Mouse (Mus musculus): ENCODE data around the gene Ncf1. TPM values are rescaled to one million over a fixed set of nuclear protein-coding genes. Genes with fewer than 3 reads are reported as not detected.

The Ncf1 gene
- total and polyA plus RNA-seq, 2 experiments from 2014 or later, result 2.3 to 4.9 TPM

DNA sequence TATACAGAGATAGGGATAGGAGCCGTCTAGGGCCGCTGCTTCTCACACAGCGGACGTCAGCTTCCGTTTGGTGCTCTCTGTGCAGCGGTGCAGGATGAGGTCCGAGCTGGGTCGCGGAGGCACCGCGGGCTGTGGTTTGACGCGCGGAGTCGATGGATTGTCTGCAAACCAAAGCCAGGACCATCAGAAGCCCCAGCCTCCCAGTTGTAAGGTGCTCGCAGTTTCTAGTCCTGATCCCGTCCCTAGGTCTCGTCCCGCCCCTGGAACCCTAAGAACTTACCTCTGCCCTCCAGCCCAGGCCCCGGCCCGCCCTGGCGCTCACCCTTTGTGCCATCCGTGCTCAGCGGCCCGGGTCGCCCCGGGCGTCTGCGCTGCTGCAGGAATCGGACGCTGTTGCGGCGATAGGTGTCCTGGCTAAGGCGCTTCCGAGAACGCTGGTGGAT lies 7.7 kb downstream of the Ncf1 start:
- no peaks in the 10 kb centered on the region for H3K27me3 ChIP-seq (ENCODE audit: insufficient read depth, low read length)
- no peaks in the 10 kb centered on the region for H3K9me3 ChIP-seq (ENCODE audit: low read length)
- H3K36me3 ChIP-seq (ENCODE audit: insufficient read depth, low read length), result peaks cover 2% of the 10 kb centered on the region; the same call in 1 of the 2 replicates
- 5% methylated on average over 36 of the region's 36 CpGs for WGBS
- peak overlapping the region; percentile 50 for H3K9ac ChIP-seq (replicated peaks; ENCODE audit: low read length)
- no peak overlapping the region for H3K27ac ChIP-seq
- H3K4me1 ChIP-seq (ENCODE audit: insufficient read depth, low read length), result no peaks in the 10 kb centered on the region
- H3K4me2 ChIP-seq (ENCODE audit: low read depth, low read length), result peak overlapping the region; percentile 56
- no peak for DNase-seq (ENCODE audit: low spot score)
- H3K4me3 ChIP-seq (ENCODE audit: low read length), result peak overlapping the region; percentile 27
- no peak for ATAC-seq
- TF ChIP-seq CTCF (IDR thresholded peaks at IDR 0.05; ENCODE audit: low read depth), result no peak

GRCm38 (mm10) chr5:134221278-134221677 lies 8.1 kb downstream of the Ncf1 start:
- H3K9ac ChIP-seq (replicated peaks; ENCODE audit: low read length), result peak overlapping the region; percentile 50; the same call in 1 of the 2 replicates
- H3K4me3 ChIP-seq (ENCODE audit: low read length), result peak overlapping the region; percentile 27; the same call in 1 of the 2 replicates
- no peaks in the 10 kb centered on the region for H3K9me3 ChIP-seq (ENCODE audit: low read length)
- peak overlapping the region; percentile 56 for H3K4me2 ChIP-seq (ENCODE audit: low read depth, low read length)
- no peaks in the 10 kb centered on the region for H3K4me1 ChIP-seq (ENCODE audit: insufficient read depth, low read length)
- no peak for DNase-seq (ENCODE audit: low spot score)
- H3K27ac ChIP-seq, result no peak overlapping the region
- H3K36me3 ChIP-seq (ENCODE audit: insufficient read depth, low read length), result peaks cover 5% of the 10 kb centered on the region; the same call in 1 of the 2 replicates
- no peak for TF ChIP-seq CTCF (IDR thresholded peaks at IDR 0.05; ENCODE audit: low read depth)
- no peaks in the 10 kb centered on the region for H3K27me3 ChIP-seq (ENCODE audit: insufficient read depth, low read length)
- ATAC-seq, result no peak
- 52% methylated on average over 4 of the region's 4 CpGs for WGBS

DNA sequence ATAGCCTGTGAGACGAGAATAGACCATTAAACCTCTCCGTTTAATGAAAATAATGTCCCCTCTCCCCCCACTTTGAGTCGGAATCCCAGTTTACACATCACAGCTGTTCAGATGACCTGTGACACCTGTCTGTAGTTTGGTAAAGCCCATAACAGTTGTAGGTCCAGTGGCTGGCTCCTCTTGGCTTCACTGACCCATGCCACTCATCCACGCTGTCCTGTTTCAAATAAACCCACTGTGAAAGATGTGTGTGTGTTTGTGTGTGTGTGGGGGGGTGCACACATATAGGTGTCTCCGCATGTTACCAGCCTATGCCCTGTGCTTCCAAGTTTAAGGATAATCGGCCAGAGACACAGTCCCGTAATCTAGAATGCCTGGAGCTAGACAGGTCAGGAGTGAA lies 11.5 kb downstream of the Ncf1 start:
- ATAC-seq (no peak), DNase-seq (ENCODE audit: low spot score) (no peak)
- no peaks in the 10 kb centered on the region for H3K9me3 ChIP-seq (ENCODE audit: low read length)
- WGBS, result 92% methylated on average over 7 of the region's 7 CpGs
- H3K4me2 ChIP-seq (ENCODE audit: low read depth, low read length), result no peak overlapping the region
- H3K27ac ChIP-seq, result no peak overlapping the region
- no peak for TF ChIP-seq CTCF (IDR thresholded peaks at IDR 0.05; ENCODE audit: low read depth)
- peaks cover 5% of the 10 kb centered on the region; the same call in 1 of the 2 replicates for H3K36me3 ChIP-seq (ENCODE audit: insufficient read depth, low read length)
- H3K9ac ChIP-seq (replicated peaks; ENCODE audit: low read length), result no peak overlapping the region
- H3K4me3 ChIP-seq (ENCODE audit: low read length), result no peak overlapping the region
- H3K27me3 ChIP-seq (ENCODE audit: insufficient read depth, low read length), result no peaks in the 10 kb centered on the region
- H3K4me1 ChIP-seq (ENCODE audit: insufficient read depth, low read length), result no peaks in the 10 kb centered on the region

- no peak overlapping the region for H3K4me2 ChIP-seq (ENCODE audit: low read depth, low read length)
- peaks cover 5% of the 10 kb centered on the region; the same call in 1 of the 2 replicates for H3K36me3 ChIP-seq (ENCODE audit: insufficient read depth, low read length)
- H3K4me1 ChIP-seq (ENCODE audit: insufficient read depth, low read length), result no peaks in the 10 kb centered on the region
- no peaks in the 10 kb centered on the region for H3K27me3 ChIP-seq (ENCODE audit: insufficient read depth, low read length)
- TF ChIP-seq CTCF (IDR thresholded peaks at IDR 0.05; ENCODE audit: low read depth), result no peak
- no peak overlapping the region for H3K27ac ChIP-seq
- H3K9ac ChIP-seq (replicated peaks; ENCODE audit: low read length), result no peak overlapping the region
- ATAC-seq (no peak), DNase-seq (ENCODE audit: low spot score) (peak; percentile 54)
- H3K4me3 ChIP-seq (ENCODE audit: low read length), result no peak overlapping the region
- WGBS, result 52% methylated on average over 12 of the region's 12 CpGs
- no peaks in the 10 kb centered on the region for H3K9me3 ChIP-seq (ENCODE audit: low read length)
Observed at GRCm38 (mm10) chr5:134214021-134214806, 15.2 kb downstream of the Ncf1 start.

- no peak overlapping the region for H3K4me3 ChIP-seq (ENCODE audit: low read length)
- no peaks in the 10 kb centered on the region for H3K36me3 ChIP-seq (ENCODE audit: insufficient read depth, low read length)
- DNase-seq (ENCODE audit: low spot score) (peak; percentile 24), ATAC-seq (no peak)
- H3K4me2 ChIP-seq (ENCODE audit: low read depth, low read length), result no peak overlapping the region
- TF ChIP-seq CTCF (IDR thresholded peaks at IDR 0.05; ENCODE audit: low read depth), result no peak
- H3K9me3 ChIP-seq (ENCODE audit: low read length), result no peaks in the 10 kb centered on the region
- 56% methylated on average over 11 of the region's 11 CpGs for WGBS
- no peaks in the 10 kb centered on the region for H3K27me3 ChIP-seq (ENCODE audit: insufficient read depth, low read length)
- no peak overlapping the region for H3K27ac ChIP-seq
- no peak overlapping the region for H3K9ac ChIP-seq (replicated peaks; ENCODE audit: low read length)
- H3K4me1 ChIP-seq (ENCODE audit: insufficient read depth, low read length), result no peaks in the 10 kb centered on the region
Observed at GRCm38 (mm10) chr5:134209931-134210554, 19.4 kb downstream of the Ncf1 start.

DNA sequence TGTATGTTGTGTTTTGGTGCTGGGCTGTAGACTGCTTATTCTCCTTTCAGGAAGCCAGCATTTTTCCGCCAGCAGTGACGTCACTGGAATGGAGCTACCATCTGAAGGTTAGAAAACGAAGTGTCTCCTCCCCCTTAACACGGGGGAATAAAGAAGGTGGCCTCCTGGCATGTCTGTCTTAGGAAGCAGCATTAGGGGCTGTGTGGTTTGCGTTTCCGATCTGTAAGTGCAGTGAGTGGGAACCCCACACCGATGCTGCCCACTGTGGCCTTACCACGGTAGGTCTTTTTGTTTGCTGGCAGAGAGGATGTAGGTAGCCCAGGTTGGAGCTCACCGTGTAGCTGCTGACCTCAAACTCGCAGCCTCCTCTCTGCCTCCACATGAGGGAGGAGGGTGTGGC lies 22.7 kb downstream of the Ncf1 start:
- no peak overlapping the region for H3K4me2 ChIP-seq (ENCODE audit: low read depth, low read length)
- ATAC-seq, result no peak
- H3K27ac ChIP-seq, result no peak overlapping the region
- TF ChIP-seq CTCF (IDR thresholded peaks at IDR 0.05; ENCODE audit: low read depth), result no peak
- peaks cover 19% of the 10 kb centered on the region for H3K36me3 ChIP-seq (ENCODE audit: insufficient read depth, low read length)
- DNase-seq (ENCODE audit: low spot score), result no peak
- 80% methylated on average over 10 of the region's 10 CpGs for WGBS
- no peaks in the 10 kb centered on the region for H3K27me3 ChIP-seq (ENCODE audit: insufficient read depth, low read length)
- H3K4me3 ChIP-seq (ENCODE audit: low read length), result no peak overlapping the region
- H3K9ac ChIP-seq (replicated peaks; ENCODE audit: low read length), result no peak overlapping the region
- H3K9me3 ChIP-seq (ENCODE audit: low read length), result no peaks in the 10 kb centered on the region
- no peaks in the 10 kb centered on the region for H3K4me1 ChIP-seq (ENCODE audit: insufficient read depth, low read length)
